Mouse (Mus musculus) heart, postnatal 10 days (tissue): ENCODE measurements around the gene Eml6. TPM values are rescaled to one million over a fixed set of nuclear protein-coding genes. Genes with fewer than 3 reads are reported as not detected.
"Not testable (repeated sequence)": the region's sequence is repeated elsewhere in the genome, so short reads cannot be mapped to it uniquely, and the experiment has no call there.

Experiments used
- DNase-seq, 2 experiments: peaks; one replicate each; pipeline ENCODE4 v3.0.0; 2021
- intact Hi-C: fragments of 180-260 bp; cut with DNase I; formaldehyde crosslinking; loops from one replicate; pipeline ENCODE4 v1.15.1; 2025
- total RNA-seq, 2 experiments: library from RNA; stranded (reverse); gene quantifications; 2 replicates each; pipeline ENCODE4 v1.2.3; 2021

The Eml6 gene
- total RNA-seq: 1 to 10 TPM; 1.6 to 2.5 TPM

DNA sequence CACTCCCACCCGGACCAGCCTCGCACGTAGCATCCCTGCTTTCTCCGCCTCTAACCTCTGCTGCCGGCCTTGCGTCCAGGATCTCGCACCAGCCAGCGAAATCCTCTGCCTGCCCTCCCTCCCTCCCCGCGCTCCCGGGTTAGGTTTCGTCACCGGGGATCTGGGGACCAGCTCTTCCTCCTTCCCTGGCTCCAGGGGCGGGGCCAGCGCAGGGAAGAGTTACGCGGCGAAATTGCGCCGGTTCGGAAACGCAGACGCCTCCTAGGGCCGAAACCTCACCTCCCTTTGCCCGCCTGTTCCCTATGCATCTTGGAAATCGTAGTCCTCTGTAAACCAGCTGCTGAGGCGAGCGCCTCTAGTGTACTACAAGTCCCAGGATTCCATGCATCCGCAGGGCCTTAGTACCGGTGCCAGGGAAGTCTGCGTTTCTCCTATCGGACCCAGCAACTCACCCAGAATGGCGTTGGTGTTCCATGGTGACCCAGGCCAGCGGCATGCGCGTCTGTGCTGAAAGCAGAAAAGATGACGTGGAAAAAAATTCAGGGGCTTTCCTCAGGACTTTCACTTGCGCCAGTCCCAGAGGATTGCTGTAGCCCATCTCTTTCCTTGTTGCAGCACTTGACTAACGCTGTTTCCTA is at the start of gene Eml6:
Eml6 (minus strand) TSS at position 199 of the 638 bp plus-strand sequence.
- DNase-seq: peak; percentile 95 to 97
- intact Hi-C loops: loop anchor here (10.0 kb wide), 1 partner anchor 199 kb away; no protein-coding TSS in a partner anchor

DNA sequence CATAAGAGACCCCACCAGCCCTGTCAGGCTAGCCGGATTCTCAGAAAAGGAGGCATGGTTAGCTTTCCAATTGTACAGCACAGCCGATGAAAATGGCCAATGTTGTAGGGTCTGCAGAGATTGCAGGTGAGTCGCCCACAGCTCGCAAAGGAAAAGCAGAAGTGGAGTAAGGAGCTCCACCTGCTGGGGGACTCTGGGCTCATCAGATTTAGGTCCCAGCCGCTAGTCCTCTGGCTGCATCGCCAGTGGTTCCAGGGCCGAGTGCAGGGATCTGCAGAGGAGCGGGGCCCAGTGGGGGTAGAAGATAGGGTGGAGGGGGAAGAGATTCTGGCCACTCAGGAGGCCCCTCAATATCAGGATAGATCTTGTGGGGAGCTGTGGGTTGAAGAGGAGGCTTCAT is 31.5 kb upstream of the Eml6 start:
- intact Hi-C loops: no loop called here
- no peak for DNase-seq

DNA sequence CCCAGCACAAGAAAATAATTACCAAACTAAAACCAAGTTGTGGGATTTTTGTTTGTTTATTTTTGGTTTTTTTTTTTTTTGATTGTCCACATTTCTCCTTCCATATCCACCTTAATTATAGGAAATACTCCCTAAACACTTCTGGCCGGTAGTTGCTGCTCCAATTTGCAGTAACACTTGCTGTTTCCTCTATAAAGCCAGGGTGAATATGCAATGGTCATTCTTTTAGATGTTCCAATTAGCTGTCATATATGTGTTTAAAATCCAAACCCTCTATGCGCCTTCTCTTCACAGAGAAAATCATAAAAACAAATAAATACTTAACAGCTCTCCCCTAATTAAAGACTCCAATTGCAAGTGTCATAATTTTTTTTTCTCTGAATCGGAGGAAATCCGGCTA is 689 bp downstream of the Eml6 start:
- intact Hi-C loops: loop anchor here (10.0 kb wide), 1 partner anchor 200 kb away; no protein-coding TSS in a partner anchor
- no peak for DNase-seq

DNA sequence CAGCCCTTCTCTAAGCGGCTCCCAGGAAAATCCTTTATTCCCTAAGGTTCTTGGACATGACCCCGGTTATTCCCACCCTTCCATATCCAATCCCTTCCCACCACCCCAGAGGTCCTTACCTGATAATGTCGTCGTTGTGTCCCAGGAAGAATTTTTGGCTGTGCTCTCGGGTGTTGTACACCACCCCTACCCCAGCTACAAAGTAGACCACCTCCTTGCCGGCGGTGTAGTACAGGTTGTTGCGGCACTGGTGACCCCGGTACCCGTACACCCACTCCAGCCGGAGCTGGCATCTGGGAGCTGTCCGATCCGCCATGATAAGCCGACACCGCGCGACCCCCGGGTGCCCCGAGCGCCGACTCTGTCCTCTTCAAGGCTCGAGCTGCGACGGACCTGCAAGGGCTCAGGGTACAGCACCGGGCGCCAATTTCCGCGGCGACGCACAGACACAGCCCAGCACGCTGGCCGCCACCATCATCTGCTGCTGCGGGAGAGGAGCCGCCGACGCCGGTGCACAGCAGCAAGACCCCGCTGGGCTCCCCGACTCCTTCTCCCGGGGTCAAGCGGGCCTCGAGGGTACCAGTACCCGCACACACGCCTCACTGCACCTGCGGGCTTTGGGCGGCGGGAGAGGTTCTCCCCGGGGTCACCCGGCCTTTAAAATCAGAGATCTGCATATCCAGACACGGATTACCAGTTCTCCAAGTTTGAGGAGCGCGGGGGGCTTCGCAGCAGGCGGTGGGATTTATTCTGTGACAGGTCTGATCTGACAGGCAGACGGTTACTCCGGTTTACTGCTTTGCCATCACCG is 1.4 kb downstream of the Eml6 start:
- intact Hi-C loops: loop anchor here (10.0 kb wide), 1 partner anchor 200 kb away; no protein-coding TSS in a partner anchor
- DNase-seq: peak; percentile 38 to 39

DNA sequence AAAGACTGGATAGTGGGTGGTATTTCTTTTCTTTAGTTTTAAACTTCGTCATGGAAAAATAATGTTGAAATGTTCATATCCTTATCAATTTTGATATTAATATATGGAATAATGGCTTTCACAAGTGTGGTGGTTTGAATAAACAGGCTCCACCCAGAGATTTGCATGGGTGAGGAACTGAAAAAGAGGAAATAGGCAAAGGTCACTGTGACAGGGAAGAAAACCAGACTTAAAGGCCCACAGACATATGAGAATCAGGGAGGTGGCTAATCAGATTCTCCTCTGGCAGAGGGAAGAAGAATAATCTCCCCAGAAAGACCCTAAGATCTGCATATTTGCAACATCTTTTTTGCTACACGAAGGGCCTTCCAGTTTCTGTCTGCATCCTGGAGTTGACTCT is 39.6 kb downstream of the Eml6 start:
- DNase-seq: no peak
- intact Hi-C loops: no loop called here

DNA sequence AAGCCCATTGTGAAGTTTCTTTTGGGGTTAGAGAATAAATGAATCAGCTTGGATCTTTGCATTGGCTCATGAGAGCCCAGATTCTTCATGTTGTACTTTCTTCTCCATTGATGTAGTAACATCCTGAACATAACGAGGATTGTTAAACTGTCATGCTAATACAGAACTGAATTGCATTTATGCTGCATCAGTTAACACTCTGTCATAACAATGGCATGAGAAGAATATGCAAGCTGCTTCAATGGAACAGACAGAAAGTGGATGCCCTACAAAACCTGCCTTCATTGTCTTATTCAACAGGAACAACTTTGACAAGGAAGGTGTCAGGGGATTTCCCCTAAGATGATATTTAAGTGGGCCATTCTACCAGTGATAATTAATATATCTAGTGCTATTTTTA is 57.0 kb downstream of the Eml6 start:
- DNase-seq: no peak

DNA sequence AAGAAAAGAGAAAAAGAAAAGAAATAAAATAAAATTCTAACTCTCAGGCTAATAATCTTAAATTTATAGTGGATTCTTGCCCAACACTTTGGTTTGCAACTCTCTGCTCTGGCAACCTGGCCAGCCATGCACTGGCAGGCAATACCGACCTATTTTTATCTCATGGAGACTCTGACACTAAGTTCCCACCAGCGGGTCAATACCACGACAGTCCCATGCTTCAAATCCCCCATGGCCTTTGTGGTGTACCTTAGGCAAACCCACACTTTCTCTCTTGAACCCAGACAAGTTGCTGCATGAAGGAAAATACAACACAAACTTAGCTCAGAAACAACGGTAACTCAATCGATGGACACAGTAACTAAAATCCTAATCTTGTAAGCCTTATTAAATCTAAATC is 66.5 kb downstream of the Eml6 start:
- peak in 1 of 2 experiments; percentile 3 for DNase-seq
- intact Hi-C loops: no loop called here

More for the DNA sequence above, 57.0 kb downstream of the Eml6 start:
- intact Hi-C loops: no loop called here

DNA sequence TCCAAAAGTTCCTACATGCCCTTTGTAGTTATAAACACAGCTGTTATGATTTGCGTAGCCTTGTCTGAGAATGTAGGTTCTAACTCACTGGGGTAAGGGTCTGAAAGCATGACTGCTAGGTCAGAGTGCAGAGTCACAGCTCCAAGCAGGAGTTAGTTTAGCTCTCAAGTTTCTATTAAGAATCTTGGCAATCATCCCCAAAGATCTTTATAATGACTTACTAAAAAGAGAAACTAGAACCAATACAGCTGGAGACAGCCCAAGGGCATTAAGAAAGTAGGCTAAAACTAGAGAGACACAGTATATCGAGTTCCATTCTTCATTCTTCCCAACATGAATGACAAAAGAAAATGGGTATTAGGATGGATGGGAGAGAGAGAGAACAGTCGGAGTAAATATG is 81.2 kb downstream of the Eml6 start:
- intact Hi-C loops: no loop called here
- no peak for DNase-seq

DNA sequence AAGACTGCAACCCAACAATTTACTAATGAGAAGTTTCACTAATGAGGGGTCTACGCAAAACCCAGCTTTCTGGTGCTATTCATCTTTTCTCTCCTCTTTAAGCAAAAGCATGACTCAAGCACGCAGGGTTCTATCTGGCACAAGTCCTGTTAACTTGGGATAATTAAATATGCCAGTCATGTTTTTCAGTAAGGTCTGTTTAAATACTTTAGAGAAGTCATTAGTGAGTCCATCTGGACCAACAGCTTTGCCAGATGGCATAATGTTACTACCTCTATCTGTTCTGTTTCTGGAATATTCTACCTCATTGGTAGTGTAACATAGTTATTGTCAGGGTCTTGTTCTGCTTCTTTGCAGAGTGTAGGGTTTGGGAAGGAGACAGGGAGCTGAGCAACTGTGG is 101.5 kb downstream of the Eml6 start:
- intact Hi-C loops: no loop called here
- DNase-seq: no peak

DNA sequence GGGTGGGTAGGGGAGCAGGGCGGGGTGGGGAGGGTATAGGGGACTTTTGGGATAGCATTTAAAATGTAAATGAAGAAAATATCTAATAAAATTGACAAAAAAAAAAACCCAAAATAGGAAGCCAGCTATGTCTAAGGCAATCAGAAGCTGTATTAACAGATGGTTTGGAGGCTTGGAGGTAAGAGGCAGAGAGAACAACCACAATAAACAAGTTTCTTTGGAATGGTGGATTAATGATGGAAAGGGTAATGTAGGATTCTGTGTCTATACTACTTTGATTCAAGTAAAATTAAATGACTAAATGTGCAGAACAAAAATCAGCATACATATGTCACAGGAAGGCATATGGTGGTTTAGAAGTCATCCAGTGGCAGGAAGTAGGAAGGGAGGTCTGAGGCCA is 102.0 kb downstream of the Eml6 start:
- intact Hi-C loops: no loop called here

DNA sequence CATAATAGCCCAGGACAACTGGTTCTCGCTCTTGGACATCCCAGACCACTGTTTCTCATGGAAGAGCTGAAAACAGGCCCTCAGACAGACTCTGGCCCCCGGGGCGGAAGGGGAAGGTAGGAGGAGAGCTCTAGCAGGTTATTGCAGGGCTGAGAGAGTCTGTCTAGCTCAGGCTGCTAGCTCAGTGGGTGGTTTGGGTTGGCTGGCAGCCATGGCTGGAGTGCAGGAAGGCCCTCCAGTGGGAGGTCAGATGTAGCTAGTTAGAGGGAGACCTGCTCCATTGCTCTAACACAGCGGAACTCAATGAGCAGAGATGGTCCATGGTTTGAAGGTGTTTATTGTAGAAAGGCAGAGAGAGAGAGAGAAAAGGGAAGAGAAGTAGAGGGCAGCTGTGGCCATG is 112.7 kb downstream of the Eml6 start:
- DNase-seq: no peak
- intact Hi-C loops: no loop called here

More for the DNA sequence above, 102.0 kb downstream of the Eml6 start:
- DNase-seq: no peak

DNA sequence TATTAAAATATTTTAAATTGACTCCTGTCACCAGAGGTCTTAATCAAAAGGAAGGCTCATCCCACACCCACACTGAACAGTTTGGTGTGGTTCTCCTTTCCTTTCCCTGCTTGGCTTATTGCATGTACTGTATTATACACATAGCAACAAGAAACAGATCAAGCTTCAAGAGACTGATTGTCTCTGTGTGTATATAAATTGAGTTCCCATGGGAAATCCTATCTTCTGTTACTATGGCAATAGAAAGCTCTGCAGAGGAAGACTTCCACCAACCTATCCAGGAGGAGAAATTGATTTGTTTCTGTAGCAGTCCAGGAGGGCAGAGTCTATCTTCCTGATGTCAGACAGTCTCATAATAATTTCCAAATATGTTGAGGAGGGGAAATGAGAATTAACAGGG is 116.5 kb downstream of the Eml6 start:
- DNase-seq: no peak
- intact Hi-C loops: no loop called here

DNA sequence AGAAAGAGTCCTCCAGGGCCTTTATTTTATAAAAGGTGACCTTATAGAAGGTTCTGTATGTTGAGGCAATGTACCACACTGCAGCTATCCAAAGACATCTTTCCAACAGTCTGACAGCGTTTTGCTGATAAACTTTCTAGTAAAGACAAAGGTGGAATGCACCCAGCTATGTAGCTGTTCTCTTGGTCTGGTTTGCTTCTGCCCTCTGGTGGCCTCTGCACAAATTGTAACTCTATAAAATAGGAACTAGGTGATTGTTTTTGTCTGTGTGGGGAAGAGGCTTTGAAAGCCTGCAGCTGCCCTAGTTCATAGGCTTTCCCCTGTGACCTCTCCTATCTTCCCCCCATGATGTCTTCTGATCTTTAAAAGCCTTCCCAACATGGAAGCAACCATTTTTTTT is 140.7 kb downstream of the Eml6 start:
- intact Hi-C loops: loop anchor here (1.0 to 5.0 kb wide), 4 partner anchors 23 to 616 kb away; no protein-coding TSS in a partner anchor
- peak; percentile 77 to 85 for DNase-seq

DNA sequence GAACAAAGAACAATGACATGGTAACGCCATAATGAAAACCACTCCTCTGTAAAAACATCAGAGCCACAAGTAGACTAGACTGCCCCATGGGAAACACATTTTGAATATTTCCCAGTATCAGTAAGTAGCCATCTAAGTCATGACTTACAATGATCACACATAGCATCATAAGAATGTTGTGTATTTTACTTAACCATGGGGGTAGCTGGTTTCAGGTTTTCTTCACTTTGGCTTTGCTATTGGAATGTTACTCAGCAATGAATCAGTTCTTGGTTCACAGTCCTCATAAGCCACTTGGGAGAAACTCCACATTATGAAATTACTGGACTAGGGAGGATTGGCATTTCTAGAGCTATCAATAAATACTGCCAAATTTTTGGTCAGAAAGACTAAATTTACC is 141.5 kb downstream of the Eml6 start:
- DNase-seq: no peak
- intact Hi-C loops: loop anchor here (2.0 kb wide), 1 partner anchor 616 kb away; no protein-coding TSS in a partner anchor

DNA sequence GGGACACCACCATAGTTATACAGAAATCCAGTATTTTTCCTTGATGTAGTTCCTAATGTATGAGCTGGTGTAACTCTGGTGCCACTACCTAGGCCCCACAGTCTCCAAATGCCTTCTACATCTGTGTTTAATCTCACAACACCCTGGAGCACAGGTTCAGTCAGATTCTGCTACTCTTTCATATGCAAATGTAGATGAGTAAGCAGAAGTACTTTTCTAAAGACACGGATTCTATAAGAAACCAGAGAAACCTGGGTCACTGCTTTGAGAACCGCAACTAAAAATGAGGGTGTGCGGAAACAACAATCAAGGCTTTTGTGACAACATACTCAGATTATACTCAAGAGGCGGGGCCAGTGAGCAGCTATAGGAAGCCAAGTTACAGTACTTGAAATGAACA is 142.8 kb downstream of the Eml6 start:
- DNase-seq: no peak
- intact Hi-C loops: no loop called here

DNA sequence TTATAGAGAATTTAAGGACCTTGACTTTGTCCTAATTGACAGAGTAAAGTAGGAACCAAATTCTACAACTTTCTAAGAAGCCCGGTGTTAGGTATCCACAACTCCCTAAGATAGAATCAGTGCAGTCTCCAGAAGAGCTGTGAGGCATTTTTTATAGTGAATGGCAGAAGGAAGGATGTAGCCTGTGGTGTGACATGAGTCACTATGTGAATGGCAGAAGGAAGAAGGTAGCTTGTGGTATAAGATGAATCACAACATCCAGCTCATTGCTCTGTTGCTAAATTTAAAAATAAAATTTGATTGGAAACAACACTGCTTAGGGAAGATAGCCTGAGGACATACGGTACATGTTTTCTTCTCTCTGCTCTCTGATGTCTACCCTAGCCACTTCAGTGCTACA is 146.2 kb downstream of the Eml6 start:
- intact Hi-C loops: no loop called here
- no peak for DNase-seq

DNA sequence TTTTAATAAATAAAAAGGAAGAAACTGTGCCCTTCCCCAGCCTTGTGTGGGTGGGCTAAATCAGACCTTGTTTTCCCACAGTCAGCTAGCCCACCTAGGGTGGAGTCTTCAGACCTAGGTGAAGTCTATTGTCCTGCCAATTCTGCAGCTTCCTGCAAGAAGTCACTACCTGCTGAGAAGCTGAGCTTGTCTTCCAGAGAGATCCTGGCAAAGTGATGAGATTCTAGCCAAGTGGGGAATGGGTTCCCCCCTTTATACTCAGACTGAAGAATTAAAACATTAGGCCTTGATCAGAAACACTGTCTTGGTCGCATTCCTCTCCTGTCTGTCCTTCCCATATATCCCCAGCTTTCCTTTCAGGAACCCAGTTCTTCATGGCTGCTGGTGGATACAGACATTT is 147.9 kb downstream of the Eml6 start:
- intact Hi-C loops: no loop called here
- DNase-seq: no peak

DNA sequence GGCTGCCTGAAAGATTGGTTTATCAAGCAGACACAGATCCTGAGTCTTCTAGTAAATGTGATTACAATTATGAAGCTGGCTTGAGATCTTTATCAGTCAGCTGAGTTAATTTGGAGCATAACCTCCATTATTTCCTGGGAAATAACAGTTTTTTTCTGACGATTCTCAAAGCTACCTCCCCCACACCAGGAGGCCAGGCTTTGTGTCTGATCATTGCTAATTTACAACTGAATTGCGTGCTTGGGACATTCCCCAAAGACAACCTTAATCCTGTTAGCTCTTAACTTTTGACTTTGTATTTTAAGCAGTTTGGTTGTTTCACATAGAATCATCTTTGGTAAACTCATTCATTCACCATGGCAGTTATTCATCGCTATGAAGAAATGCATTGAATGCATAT is 148.6 kb downstream of the Eml6 start:
- DNase-seq: no peak
- intact Hi-C loops: no loop called here

DNA sequence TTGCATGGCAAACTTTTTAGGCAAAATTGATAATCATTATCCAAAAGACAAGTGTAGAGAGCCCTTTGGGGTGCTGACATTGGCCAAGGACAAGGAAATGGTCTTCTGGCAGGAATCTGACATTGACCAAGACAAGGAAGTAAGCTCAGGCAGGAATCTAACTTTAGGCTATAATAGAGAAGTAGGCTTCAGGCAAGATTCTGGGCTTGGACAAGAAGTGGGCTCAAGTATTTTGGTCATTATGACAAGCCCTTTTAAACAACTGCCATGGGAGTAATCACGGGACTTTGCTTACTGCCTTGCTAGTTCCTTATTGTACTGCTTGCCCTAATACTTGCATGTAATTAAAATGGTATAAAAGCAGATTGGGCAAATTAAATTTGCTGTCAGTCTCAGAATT is 151.1 kb downstream of the Eml6 start:
- DNase-seq, intact Hi-C loops: not testable (repeated sequence)

DNA sequence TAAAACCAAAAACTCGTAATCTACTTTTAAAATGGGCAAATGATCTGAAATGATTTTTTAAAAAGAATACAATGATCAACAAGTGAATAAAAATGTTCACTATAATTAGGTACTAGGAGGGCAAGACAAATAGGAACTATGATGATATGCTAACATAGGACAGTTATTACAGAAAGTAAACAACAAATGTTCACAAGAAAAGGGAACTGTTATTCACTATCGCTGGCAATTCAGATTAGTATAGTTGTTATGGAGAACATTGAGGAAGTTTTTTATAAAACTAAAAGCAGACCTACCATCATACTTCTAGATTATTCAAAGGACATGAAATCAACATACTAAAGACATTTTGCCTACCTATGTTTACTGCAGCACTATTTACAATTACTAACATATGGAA is 155.7 kb downstream of the Eml6 start:
- intact Hi-C loops: no loop called here

DNA sequence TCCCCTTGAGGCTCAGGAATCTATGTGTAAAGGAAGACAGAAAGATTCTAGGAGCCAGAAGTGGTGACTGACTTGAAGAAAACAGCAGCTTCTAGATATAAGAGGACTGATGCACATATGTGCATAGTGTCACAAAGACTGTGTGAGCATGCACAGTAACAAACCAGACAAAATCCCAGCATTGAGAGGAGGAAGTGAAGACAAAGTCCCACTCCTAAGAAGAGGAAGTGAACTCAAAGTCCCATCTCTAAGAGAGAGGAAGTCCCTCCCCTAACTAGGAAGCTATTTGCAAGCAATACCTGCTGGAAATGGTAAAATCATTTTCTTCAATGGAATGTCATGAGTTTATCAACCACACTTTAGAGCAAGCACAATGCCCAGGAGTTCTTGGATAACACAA is 161.6 kb downstream of the Eml6 start:
- no peak for DNase-seq
- intact Hi-C loops: no loop called here

More for the DNA sequence above, 155.7 kb downstream of the Eml6 start:
- no peak for DNase-seq
